Mouse (Mus musculus) heart, postnatal 25 days (tissue): ENCODE measurements around the gene Hus1b. TPM values are rescaled to one million over a fixed set of nuclear protein-coding genes. Genes with fewer than 3 reads are reported as not detected.

Experiments used
- DNase-seq: peaks from one replicate; pipeline ENCODE4 v3.0.0; 2022; ENCODE audit warnings: low spot score
- intact Hi-C: fragments of 180-260 bp; cut with DNase I; formaldehyde crosslinking; loops from one replicate; pipeline ENCODE4 v1.15.1; 2025
- total RNA-seq, 2 experiments: library from RNA; stranded (reverse); gene quantifications; 2 replicates each; pipeline ENCODE4 v1.2.3; 2021

Gene Hus1b
- total RNA-seq, 2 experiments from 2014 or later = not detected

DNA sequence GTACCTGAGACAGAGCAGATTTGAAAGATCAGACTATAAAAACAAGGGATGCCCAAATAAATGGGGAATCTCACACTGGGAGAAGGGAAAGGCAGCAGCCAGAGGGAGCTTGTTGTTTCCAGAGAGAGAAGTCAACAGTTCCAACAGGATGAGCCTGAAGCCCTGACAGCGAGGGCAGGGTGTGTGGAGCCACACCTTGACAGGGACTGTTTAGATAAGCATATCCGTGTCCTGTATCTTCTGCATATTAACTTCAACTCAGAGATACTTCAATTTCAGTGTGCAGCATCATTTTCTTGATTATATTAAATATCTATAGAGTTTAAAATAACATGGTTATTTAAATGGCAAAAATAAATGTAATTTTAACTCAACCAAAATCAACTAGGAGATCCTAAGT is 13.2 kb upstream of the Hus1b start:
- intact Hi-C loops = no loop called here
- DNase-seq = no peak

GRCm38 (mm10) chr13:30953580-30953979 is 6.0 kb upstream of the Hus1b start:
- intact Hi-C loops = no loop called here
- DNase-seq = no peak

DNA sequence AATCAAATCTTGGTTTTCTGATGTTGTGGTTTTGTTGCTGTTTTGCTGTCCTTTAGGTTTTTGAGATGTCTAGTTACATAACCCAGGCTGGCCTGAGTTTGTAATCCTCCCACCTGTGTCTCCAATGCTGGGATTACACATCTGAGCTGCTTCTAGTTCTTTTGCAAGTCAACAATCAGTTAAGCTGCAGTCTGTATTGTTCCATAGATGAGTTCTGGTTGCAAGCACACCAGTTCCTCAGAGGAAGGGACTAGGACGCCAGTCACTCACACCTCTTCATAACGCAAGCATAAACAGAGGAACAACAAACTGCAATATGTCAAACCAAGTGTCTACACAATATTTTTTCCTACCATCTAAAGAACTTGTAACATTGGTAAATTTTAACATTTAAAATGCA is 4.5 kb upstream of the Hus1b start:
- intact Hi-C loops = no loop called here
- no peak for DNase-seq

- intact Hi-C loops = no loop called here
- DNase-seq = no peak
Observed at GRCm38 (mm10) chr13:30949181-30949580, 1.6 kb upstream of the Hus1b start.

- intact Hi-C loops = no loop called here
- no peak for DNase-seq
Observed at GRCm38 (mm10) chr13:30947129-30947528, 430 bp downstream of the Hus1b start.

GRCm38 (mm10) chr13:30945788-30946187 is 1.8 kb downstream of the Hus1b start:
- intact Hi-C loops = no loop called here
- no peak for DNase-seq

- DNase-seq = no peak
Observed at GRCm38 (mm10) chr13:30932972-30933371, 14.6 kb downstream of the Hus1b start.

DNA sequence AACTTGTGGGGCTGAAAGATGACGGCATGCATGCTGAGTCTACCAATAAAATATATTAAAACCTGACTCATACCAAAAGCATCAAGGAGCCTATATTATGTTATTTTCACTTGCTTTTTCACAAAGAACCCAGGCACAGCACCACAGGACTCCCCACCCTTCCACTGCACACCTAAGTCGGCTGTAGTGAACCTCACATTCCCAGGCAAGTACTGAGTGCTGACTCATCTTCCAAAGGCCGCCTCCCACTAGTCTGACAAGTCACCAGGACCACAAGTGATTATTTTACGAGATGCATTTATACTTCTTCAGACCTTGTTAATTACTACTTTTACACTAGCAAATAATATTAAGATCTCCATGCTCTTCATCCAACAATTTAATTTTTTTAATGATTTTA is 15.9 kb downstream of the Hus1b start:
- intact Hi-C loops = no loop called here
- no peak for DNase-seq

More at GRCm38 (mm10) chr13:30932972-30933371, 14.6 kb downstream of the Hus1b start:
- intact Hi-C loops = no loop called here

DNA sequence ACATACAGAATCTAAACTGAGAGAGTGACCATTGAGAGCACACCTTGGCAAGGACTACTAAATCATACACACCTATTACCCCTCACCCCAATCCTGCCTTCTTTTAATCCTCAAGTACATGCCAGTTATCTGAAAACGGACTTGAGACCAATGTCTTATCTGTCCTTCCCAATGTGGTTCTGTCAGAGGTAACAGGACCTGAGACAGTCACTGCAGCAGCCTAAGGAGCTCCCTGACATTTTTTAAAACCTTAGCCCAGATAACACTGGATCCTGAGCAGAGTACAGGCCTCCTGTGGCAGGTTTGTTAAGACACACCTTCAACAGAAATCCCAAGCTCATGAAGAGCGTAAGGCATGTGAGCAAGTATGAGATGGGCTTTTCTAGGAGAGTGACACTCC is 18.4 kb downstream of the Hus1b start:
- intact Hi-C loops = no loop called here
- DNase-seq = no peak

- no peak for DNase-seq
- intact Hi-C loops = no loop called here
Observed at GRCm38 (mm10) chr13:30924269-30924668, 23.3 kb downstream of the Hus1b start.

DNA sequence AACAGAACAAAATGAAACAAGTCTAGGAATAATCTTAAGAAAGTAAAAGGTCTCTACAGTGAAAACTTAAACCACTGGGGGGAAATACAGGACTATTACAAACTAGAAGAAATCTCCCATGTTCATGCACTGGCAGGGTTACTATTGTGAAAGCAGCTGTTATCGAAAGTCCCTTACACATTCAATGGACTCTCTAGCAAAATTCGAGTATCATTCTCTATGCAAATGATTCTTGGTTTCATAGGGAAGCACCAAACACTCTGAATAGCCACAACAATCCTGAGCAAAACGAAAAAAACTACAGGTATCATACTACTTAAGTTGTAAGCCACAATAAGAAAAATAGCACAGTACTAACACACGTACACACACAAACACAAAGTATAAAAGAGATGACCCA is 25.6 kb downstream of the Hus1b start:
- no peak for DNase-seq
- intact Hi-C loops = no loop called here

GRCm38 (mm10) chr13:30913757-30914156 is 33.8 kb downstream of the Hus1b start:
- intact Hi-C loops = no loop called here
- no peak for DNase-seq

- no peak for DNase-seq
Observed at GRCm38 (mm10) chr13:30913028-30913427, 34.5 kb downstream of the Hus1b start.

DNA sequence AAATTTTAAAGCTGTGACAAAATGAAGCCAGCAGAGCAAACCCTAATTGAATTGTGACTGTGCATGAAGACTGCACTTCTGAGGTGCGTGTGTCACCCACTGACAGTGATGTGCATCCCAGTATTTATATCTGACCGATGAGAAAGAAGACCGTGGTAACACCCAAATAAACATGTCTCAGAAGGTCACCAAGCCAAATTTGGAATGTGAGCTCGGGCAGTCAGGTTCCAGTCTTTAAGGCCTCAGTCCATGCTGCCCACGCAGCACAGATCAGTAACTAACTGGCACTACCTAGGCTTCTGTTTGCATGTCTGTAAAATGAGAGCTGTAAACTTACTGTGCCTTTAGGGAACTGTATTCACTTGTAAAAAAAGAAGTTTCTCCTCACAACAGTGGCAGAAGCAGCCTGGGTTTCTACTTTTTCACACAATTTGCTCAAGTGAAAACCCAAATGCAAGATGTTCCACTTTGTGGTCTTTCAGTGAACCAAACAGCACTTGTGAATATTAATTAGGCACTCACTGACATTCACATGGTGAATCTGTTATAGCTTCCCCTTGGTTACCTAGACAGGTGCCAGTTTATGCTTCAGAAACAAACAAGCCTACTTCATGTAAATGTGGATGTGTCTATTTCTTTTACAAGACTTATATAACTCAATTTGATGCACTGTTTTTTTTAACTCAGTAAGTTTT is 35.5 kb downstream of the Hus1b start:
- no peak for DNase-seq
- intact Hi-C loops = no loop called here

More at GRCm38 (mm10) chr13:30913028-30913427, 34.5 kb downstream of the Hus1b start:
- intact Hi-C loops = no loop called here

DNA sequence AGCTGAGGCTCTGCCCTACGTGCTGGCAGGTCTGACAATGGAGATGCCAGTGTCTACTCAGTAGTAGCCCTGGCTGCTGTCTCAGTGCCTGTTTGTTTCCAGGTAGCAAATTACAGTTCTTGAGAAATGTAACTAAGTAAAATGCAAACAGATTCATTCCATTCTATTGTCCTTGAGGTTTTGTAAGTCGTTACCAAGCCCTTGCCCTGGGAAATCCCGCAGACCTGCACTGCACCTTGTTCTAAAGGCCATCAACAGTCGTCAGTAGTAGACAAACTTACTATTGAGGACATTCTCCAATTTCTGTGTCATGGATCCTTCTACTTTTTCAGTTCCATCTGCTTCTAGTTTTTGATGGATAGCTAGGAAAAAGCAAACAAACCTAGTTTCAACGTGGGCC is 36.7 kb downstream of the Hus1b start:
- DNase-seq = no peak
- intact Hi-C loops = no loop called here

GRCm38 (mm10) chr13:30902286-30902685 is 45.3 kb downstream of the Hus1b start:
- intact Hi-C loops = loop anchor here (5.0 kb wide), 1 partner anchor 715 kb away; no protein-coding TSS in a partner anchor
- DNase-seq = no peak

DNA sequence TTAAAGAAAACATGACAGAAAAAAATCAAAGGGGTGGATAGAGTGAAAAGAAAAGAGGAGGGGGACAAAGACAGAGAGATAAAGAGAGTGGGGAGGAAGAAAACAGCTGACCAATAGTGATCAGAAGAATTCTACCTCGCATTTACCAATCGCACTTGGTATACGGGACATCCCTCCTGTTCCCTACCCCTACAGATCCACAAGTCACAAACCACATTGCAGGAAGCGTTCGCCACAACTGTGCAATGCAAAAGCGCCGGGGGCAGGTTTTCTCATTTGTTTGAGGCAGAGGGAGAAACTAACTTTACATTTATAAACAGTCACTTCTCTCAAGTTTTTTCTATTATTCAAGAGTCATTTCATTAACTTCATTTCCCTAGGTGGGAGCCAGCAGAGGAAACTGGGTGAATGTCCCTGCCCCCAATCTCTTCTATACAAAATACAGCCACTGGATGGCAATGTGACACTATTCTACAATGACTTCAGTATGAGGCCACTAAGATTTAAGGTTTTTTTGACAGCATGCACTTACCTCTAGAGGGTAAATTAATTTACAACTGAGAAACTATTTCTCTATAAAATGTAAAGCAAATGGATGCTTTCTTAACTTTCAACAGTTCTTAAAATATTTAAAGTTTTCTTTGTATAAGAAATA is 46.0 kb downstream of the Hus1b start:
- intact Hi-C loops = loop anchor here (5.0 kb wide), 1 partner anchor 716 kb away; no protein-coding TSS in a partner anchor
- DNase-seq = no peak

Other genes starting within 250 kb of the Hus1b start
- 1 to 10 TPM in 1 of 2 experiments, under 1 TPM in 1; 0.99 to 1.3 TPM for gene Irf4, start 198.5 kb downstream of the Hus1b start, total RNA-seq
- gene Exoc2, start 26.3 kb upstream of the Hus1b start, total RNA-seq = 10 to 100 TPM; 15.6 to 16.1 TPM
- not detected for gene Gm5447, start 26.4 kb upstream of the Hus1b start, total RNA-seq